Mouse (Mus musculus): ENCODE measurements at regions not wholly inside any gene's neighbourhood (a gene's known extent, or its start where the extent isn't known, plus 50 kb on each side); places are given as distances from the start of the nearest gene placed in this dataset.

- no peak for DNase-seq
- 0 out of 2 replicates have a peak, but pooled peaks cover 3% of the 10 kb centered on the region for H3K4me1 ChIP-seq (ENCODE audit: control insufficient read depth, insufficient read depth, low read length)
- TF ChIP-seq CTCF (conservative IDR thresholded peaks at IDR 0.05; ENCODE audit: insufficient read depth, insufficient read length, low read depth, low read length) (no peak), POLR2A (IDR thresholded peaks at IDR 0.05; ENCODE audit: low read depth, low read length) (no peak)
- no peak overlapping the region for H3K27ac ChIP-seq (ENCODE audit: insufficient read depth, low read depth, low read length)
- no peaks in the 10 kb centered on the region for H3K36me3 ChIP-seq (ENCODE audit: control insufficient read depth, insufficient read depth, low read length)
- no peaks in the 10 kb centered on the region for H3K27me3 ChIP-seq (replicated peaks; ENCODE audit: control insufficient read depth, insufficient read depth, low read length)
- no peak overlapping the region for H3K4me3 ChIP-seq (ENCODE audit: insufficient read depth, low read depth, low read length)
- WGBS: 81% methylated on average over 3 of the region's 3 CpGs
Measured at GRCm38 (mm10) chr3:52794218-52794617, 222.8 kb downstream of the Cog6 start.

GRCm38 (mm10) chr3:52792801-52793200 is 224.2 kb downstream of the Cog6 start:
- 94% methylated on average over 3 of the region's 3 CpGs for whole genome bisulfite sequencing
- no peaks in the 10 kb centered on the region for H3K36me3 ChIP-seq (ENCODE audit: control insufficient read depth, insufficient read depth, low read length)
- H3K4me1 ChIP-seq (ENCODE audit: control insufficient read depth, insufficient read depth, low read length): 0 out of 2 replicates have a peak, but pooled peaks cover 2% of the 10 kb centered on the region
- H3K4me3 ChIP-seq (ENCODE audit: insufficient read depth, low read depth, low read length): no peak overlapping the region
- no peak for DNase-seq
- no peak overlapping the region for H3K27ac ChIP-seq (ENCODE audit: insufficient read depth, low read depth, low read length)
- no peak for TF ChIP-seq POLR2A (IDR thresholded peaks at IDR 0.05; ENCODE audit: low read depth, low read length)
- no peak for TF ChIP-seq CTCF (conservative IDR thresholded peaks at IDR 0.05; ENCODE audit: insufficient read depth, insufficient read length, low read depth, low read length)
- no peaks in the 10 kb centered on the region for H3K27me3 ChIP-seq (replicated peaks; ENCODE audit: control insufficient read depth, insufficient read depth, low read length)

- no peak for DNase-seq
- Histone ChIP-seq H3K4me1 (ENCODE audit: control insufficient read depth, insufficient read depth, low read length) (no peaks in the 10 kb centered on the region), H3K27ac (ENCODE audit: insufficient read depth, low read depth, low read length) (no peak overlapping the region), H3K4me3 (ENCODE audit: insufficient read depth, low read depth, low read length) (no peak overlapping the region), H3K36me3 (ENCODE audit: control insufficient read depth, insufficient read depth, low read length) (no peaks in the 10 kb centered on the region), H3K27me3 (replicated peaks; ENCODE audit: control insufficient read depth, insufficient read depth, low read length) (no peaks in the 10 kb centered on the region)
- TF ChIP-seq CTCF (conservative IDR thresholded peaks at IDR 0.05; ENCODE audit: insufficient read depth, insufficient read length, low read depth, low read length) (no peak), POLR2A (IDR thresholded peaks at IDR 0.05; ENCODE audit: low read depth, low read length) (no peak)
- 57% methylated on average over 5 of the region's 5 CpGs for WGBS
Measured at GRCm38 (mm10) chr3:52792121-52792520, 224.9 kb downstream of the Cog6 start.

- Histone ChIP-seq H3K36me3 (ENCODE audit: control insufficient read depth, insufficient read depth, low read length) (no peaks in the 10 kb centered on the region), H3K4me3 (ENCODE audit: insufficient read depth, low read depth, low read length) (no peak overlapping the region), H3K4me1 (ENCODE audit: control insufficient read depth, insufficient read depth, low read length) (peaks cover 5% of the 10 kb centered on the region), H3K27me3 (replicated peaks; ENCODE audit: control insufficient read depth, insufficient read depth, low read length) (no peaks in the 10 kb centered on the region), H3K27ac (ENCODE audit: insufficient read depth, low read depth, low read length) (no peak overlapping the region)
- WGBS: 88% methylated on average over 2 of the region's 2 CpGs
- DNase-seq: no peak
- TF ChIP-seq CTCF (conservative IDR thresholded peaks at IDR 0.05; ENCODE audit: insufficient read depth, insufficient read length, low read depth, low read length) (no peak), POLR2A (IDR thresholded peaks at IDR 0.05; ENCODE audit: low read depth, low read length) (no peak)
Measured at GRCm38 (mm10) chr3:52790942-52791341, 226.1 kb downstream of the Cog6 start.

- H3K36me3 ChIP-seq (ENCODE audit: control insufficient read depth, insufficient read depth, low read length): no peaks in the 10 kb centered on the region
- H3K27ac ChIP-seq (ENCODE audit: insufficient read depth, low read depth, low read length): no peak overlapping the region
- peaks cover 5% of the 10 kb centered on the region for H3K4me1 ChIP-seq (ENCODE audit: control insufficient read depth, insufficient read depth, low read length)
- TF ChIP-seq POLR2A (IDR thresholded peaks at IDR 0.05; ENCODE audit: low read depth, low read length): no peak
- no peak for TF ChIP-seq CTCF (conservative IDR thresholded peaks at IDR 0.05; ENCODE audit: insufficient read depth, insufficient read length, low read depth, low read length)
- DNase-seq: no peak
- no peaks in the 10 kb centered on the region for H3K27me3 ChIP-seq (replicated peaks; ENCODE audit: control insufficient read depth, insufficient read depth, low read length)
- WGBS: 87% methylated on average over 10 of the region's 10 CpGs
- H3K4me3 ChIP-seq (ENCODE audit: insufficient read depth, low read depth, low read length): no peak overlapping the region
Measured at GRCm38 (mm10) chr3:52787964-52788760, 228.9 kb downstream of the Cog6 start.

GRCm38 (mm10) chr3:52785595-52785994 is 231.4 kb downstream of the Cog6 start:
- no peak overlapping the region for H3K4me3 ChIP-seq (ENCODE audit: insufficient read depth, low read depth, low read length)

GRCm38 (mm10) chr3:52784476-52784875 is 232.6 kb downstream of the Cog6 start:
- TF ChIP-seq CTCF (conservative IDR thresholded peaks at IDR 0.05; ENCODE audit: insufficient read depth, insufficient read length, low read depth, low read length) (no peak), POLR2A (IDR thresholded peaks at IDR 0.05; ENCODE audit: low read depth, low read length) (no peak)
- 52% methylated on average over 7 of the region's 7 CpGs for WGBS
- Histone ChIP-seq H3K27ac (ENCODE audit: insufficient read depth, low read depth, low read length) (no peak overlapping the region), H3K4me1 (ENCODE audit: control insufficient read depth, insufficient read depth, low read length) (peaks cover 5% of the 10 kb centered on the region), H3K27me3 (replicated peaks; ENCODE audit: control insufficient read depth, insufficient read depth, low read length) (no peaks in the 10 kb centered on the region), H3K4me3 (ENCODE audit: insufficient read depth, low read depth, low read length) (no peak overlapping the region), H3K36me3 (ENCODE audit: control insufficient read depth, insufficient read depth, low read length) (no peaks in the 10 kb centered on the region)
- DNase-seq: no peak

More at GRCm38 (mm10) chr3:52785595-52785994, 231.4 kb downstream of the Cog6 start:
- DNase-seq: no peak
- 81% methylated on average over 1 of the region's 1 CpGs for WGBS
- Histone ChIP-seq H3K27ac (ENCODE audit: insufficient read depth, low read depth, low read length) (no peak overlapping the region), H3K27me3 (replicated peaks; ENCODE audit: control insufficient read depth, insufficient read depth, low read length) (no peaks in the 10 kb centered on the region), H3K4me1 (ENCODE audit: control insufficient read depth, insufficient read depth, low read length) (peaks cover 5% of the 10 kb centered on the region), H3K36me3 (ENCODE audit: control insufficient read depth, insufficient read depth, low read length) (no peaks in the 10 kb centered on the region)
- TF ChIP-seq POLR2A (IDR thresholded peaks at IDR 0.05; ENCODE audit: low read depth, low read length): no peak
- no peak for TF ChIP-seq CTCF (conservative IDR thresholded peaks at IDR 0.05; ENCODE audit: insufficient read depth, insufficient read length, low read depth, low read length)

All from kidney, adult 2 months (tissue).